Comparison of ENCODE assay signal across 18 mouse cellular contexts in genomic region chr11:42109627-42110026, GRCm38 (mm10).
"Had no signal": no experiment of that assay in that cellular context is flagged by ENCODE, and none has a peak within 500 bp of the region (broad histone marks: within the 10 kb centered on the region; RNA-seq: fewer than 3 reads in every experiment).

No protein-coding gene starts in this region.

- H3K9ac ChIP-seq: liver, postnatal 0 days; lung, embryonic 15.5 days; midbrain, embryonic 13.5 days; midbrain, embryonic 15.5 days; neural tube, embryonic 12.5 days had no signal

- H3K4me1 ChIP-seq: lung, embryonic 15.5 days; megakaryocyte, embryonic 14.5 days; midbrain, embryonic 13.5 days; midbrain, embryonic 15.5 days; neural tube, embryonic 12.5 days had no signal

- DNase-seq: liver, postnatal 0 days; lung, adult 2 months; lung, postnatal 14 days; lung, postnatal 36 days; right cerebral cortex, postnatal 14 days; right cerebral cortex, postnatal 4 days; spleen, adult 18-20 months; thymus, adult 18-20 months; thymus, postnatal 14 days; thymus, postnatal 36 days had no signal

- H3K27ac ChIP-seq: lung, embryonic 15.5 days; macrophage; midbrain, embryonic 13.5 days; midbrain, embryonic 15.5 days; neural tube, embryonic 12.5 days had no signal

- H3K4me3 ChIP-seq: lung, embryonic 15.5 days; megakaryocyte, embryonic 14.5 days; midbrain, embryonic 13.5 days; midbrain, embryonic 15.5 days; neural tube, embryonic 12.5 days had no signal

- H3K27me3 ChIP-seq: lung, embryonic 15.5 days; megakaryocyte, embryonic 14.5 days; midbrain, embryonic 13.5 days; midbrain, embryonic 15.5 days; neural tube, embryonic 12.5 days had no signal

- H3K4me2 ChIP-seq: lung, embryonic 15.5 days; midbrain, embryonic 11.5 days; midbrain, embryonic 13.5 days; midbrain, embryonic 15.5 days; neural tube, embryonic 12.5 days had no signal

- H3K9me3 ChIP-seq: lung, embryonic 15.5 days; megakaryocyte, embryonic 14.5 days; midbrain, embryonic 13.5 days; midbrain, embryonic 15.5 days; neural tube, embryonic 12.5 days had no signal

- H3K36me3 ChIP-seq: lung, embryonic 15.5 days; midbrain, embryonic 13.5 days; midbrain, embryonic 15.5 days; neural tube, embryonic 12.5 days had no signal

- ATAC-seq: liver, postnatal 0 days; lung, postnatal 0 days; midbrain, embryonic 13.5 days; midbrain, embryonic 15.5 days had no signal
